Mouse (Mus musculus) adrenal gland, adult 18-20 months (tissue): ENCODE measurements around the gene Pakap. TPM values are rescaled to one million over a fixed set of nuclear protein-coding genes. Genes with fewer than 3 reads are reported as not detected.
"Not testable (repeated sequence)": the region's sequence is repeated elsewhere in the genome, so short reads cannot be mapped to it uniquely, and the experiment has no call there.

Experiments
- DNase-seq, 2 experiments: peaks; one replicate each; pipeline ENCODE4 v3.0.0; 2021 to 2022; ENCODE audit warnings: low spot score in 2 of 2
- total RNA-seq, 2 experiments: library from RNA; stranded (reverse); gene quantifications; 1 replicate in 1 of 2; 2 replicates in 1 of 2; pipeline ENCODE4 v1.2.3; 2021

The Pakap gene
- total RNA-seq, 2 experiments from 2014 or later, result 34.5 to 69.8 TPM

GRCm38 (mm10) chr4:57861166-57861565 lies 293.2 kb downstream of the Pakap start:
- peak in 1 of 2 experiments; percentile 19 for DNase-seq

- DNase-seq, result peak in 1 of 2 experiments; percentile 21
Measured at GRCm38 (mm10) chr4:57861856-57862255, 293.9 kb downstream of the Pakap start.

- DNase-seq, result peak in 1 of 2 experiments; percentile 19
Measured at GRCm38 (mm10) chr4:57862269-57862986, 294.4 kb downstream of the Pakap start.

GRCm38 (mm10) chr4:57866088-57866487 lies 298.1 kb downstream of the Pakap start:
- DNase-seq, result peak in 1 of 2 experiments; percentile 18

- DNase-seq, result peak in 1 of 2 experiments; percentile 16
Measured at GRCm38 (mm10) chr4:57866990-57867389, 299.0 kb downstream of the Pakap start.

GRCm38 (mm10) chr4:57867454-57867853 lies 299.5 kb downstream of the Pakap start:
- peak in 1 of 2 experiments; percentile 4 for DNase-seq

GRCm38 (mm10) chr4:57879137-57879536 lies 311.2 kb downstream of the Pakap start:
- no peak for DNase-seq

GRCm38 (mm10) chr4:57879804-57880357 lies 311.9 kb downstream of the Pakap start:
- peak; percentile 82 for DNase-seq

GRCm38 (mm10) chr4:57883520-57884421 lies 315.8 kb downstream of the Pakap start:
- DNase-seq, result peak in 1 of 2 experiments; percentile 24

GRCm38 (mm10) chr4:57884511-57884910 lies 316.5 kb downstream of the Pakap start:
- DNase-seq, result no peak

- DNase-seq, result no peak
Measured at GRCm38 (mm10) chr4:57885186-57885585, 317.2 kb downstream of the Pakap start.

GRCm38 (mm10) chr4:57886066-57886887 lies 318.3 kb downstream of the Pakap start:
- peak; percentile 63 to 70 for DNase-seq

GRCm38 (mm10) chr4:57886888-57887230 lies 318.9 kb downstream of the Pakap start:
- DNase-seq, result no peak

GRCm38 (mm10) chr4:57888246-57888645 lies 320.3 kb downstream of the Pakap start:
- no peak for DNase-seq

- DNase-seq, result not testable (repeated sequence)
Measured at GRCm38 (mm10) chr4:57888978-57889377, 321.0 kb downstream of the Pakap start.

- no peak for DNase-seq
Measured at GRCm38 (mm10) chr4:57889773-57890172, 321.8 kb downstream of the Pakap start.

GRCm38 (mm10) chr4:57892001-57892586 lies 324.1 kb downstream of the Pakap start:
- no peak for DNase-seq

GRCm38 (mm10) chr4:57895140-57895539 lies 327.2 kb downstream of the Pakap start:
- peak in 1 of 2 experiments; percentile 10 for DNase-seq

GRCm38 (mm10) chr4:57895902-57896301 lies 327.9 kb downstream of the Pakap start:
- peak in 1 of 2 experiments; percentile 10 for DNase-seq

- DNase-seq, result no peak
Measured at GRCm38 (mm10) chr4:57896631-57897030, 328.7 kb downstream of the Pakap start.
